Mouse (Mus musculus) neutrophil, adult 5-6 weeks (primary cell): ENCODE results near the gene Zbtb8a. TPM values are rescaled to one million over a fixed set of nuclear protein-coding genes. Genes with fewer than 3 reads are reported as not detected.
A peak's percentile ranks its signal among the peaks of the same experiment; 100 is the strongest.
"Not testable (repeated sequence)": the region's sequence is repeated elsewhere in the genome, so short reads cannot be mapped to it uniquely, and the experiment has no call there.

Experiments used
- ATAC-seq: fragments of 151-379, 151-347 bp; 2 replicates; pipeline ENCODE4 v1.8.0; 2017; ENCODE audit warnings: mild to moderate bottlenecking, moderate TSS enrichment; ENCODE audit not compliant: insufficient number of reproducible peaks, poor library complexity, low FRiP score, severe bottlenecking; ENCODE audit errors: extremely low read depth
- total RNA-seq: library from RNA; stranded (forward); fragments of 200-1000 nt; gene quantifications from 2 replicates; pipeline ENCODE4 v1.2.3, GENCODE M21; 2017

Gene Zbtb8a
- total RNA-seq, 1 experiment from 2014 or later = 2.3 TPM

- no peak for ATAC-seq
Measured at GRCm38 (mm10) chr4:129382029-129382428, 4.1 kb upstream of the Zbtb8a start.

- ATAC-seq = no peak
Measured at GRCm38 (mm10) chr4:129381148-129381547, 3.2 kb upstream of the Zbtb8a start.

GRCm38 (mm10) chr4:129379805-129380204 lies 1.9 kb upstream of the Zbtb8a start:
- no peak for ATAC-seq

- ATAC-seq = peak; percentile 23; the same call in 1 of the 2 replicates
Measured at GRCm38 (mm10) chr4:129376961-129377545, 863 bp downstream of the Zbtb8a start.

DNA sequence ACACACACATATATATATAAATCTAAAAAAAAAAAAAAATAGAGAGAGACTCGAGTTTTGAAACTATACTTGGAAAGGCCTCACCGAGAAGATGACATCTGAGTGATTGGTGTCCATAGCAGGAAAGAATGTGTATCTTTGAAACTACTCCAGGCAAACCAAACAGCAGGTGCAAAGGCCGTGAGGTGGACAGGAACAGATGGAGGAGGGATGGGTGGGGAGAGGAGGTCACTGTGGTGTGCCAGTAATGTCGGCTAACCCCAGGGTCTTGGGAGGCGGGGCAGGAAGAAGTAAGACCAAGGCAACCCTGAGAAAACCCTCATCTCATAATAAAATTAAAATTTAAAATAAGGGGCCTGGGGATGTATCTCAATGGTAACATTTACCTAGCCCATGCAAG lies 2.1 kb downstream of the Zbtb8a start:
- ATAC-seq = no peak

GRCm38 (mm10) chr4:129375000-129375399 lies 2.9 kb downstream of the Zbtb8a start:
- no peak for ATAC-seq

DNA sequence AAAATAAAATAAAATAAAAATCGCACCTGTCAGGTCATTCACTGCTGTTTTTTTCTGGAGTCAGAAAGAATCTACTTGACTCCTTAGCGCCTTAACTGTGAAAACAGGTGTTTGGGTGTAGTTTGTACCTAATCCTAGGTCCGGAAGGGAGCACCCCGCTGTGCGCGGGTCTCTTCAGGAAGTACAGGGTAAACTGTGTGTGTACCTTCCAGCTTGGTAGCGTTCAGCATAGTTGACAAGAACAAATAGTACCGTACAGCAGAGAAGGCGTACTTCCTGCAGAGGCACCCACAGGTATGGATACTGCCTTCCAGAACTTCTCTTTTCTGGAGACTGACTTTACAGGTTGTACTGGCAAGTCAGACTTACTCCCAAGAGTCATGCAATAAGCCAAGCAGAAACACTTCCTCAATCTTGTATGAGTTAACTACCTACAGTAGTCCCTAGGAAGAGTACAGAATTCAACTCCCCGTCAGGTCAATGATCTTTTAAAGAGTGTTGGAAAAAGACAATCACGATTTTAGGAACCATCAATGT lies 3.6 kb downstream of the Zbtb8a start:
- no peak for ATAC-seq

DNA sequence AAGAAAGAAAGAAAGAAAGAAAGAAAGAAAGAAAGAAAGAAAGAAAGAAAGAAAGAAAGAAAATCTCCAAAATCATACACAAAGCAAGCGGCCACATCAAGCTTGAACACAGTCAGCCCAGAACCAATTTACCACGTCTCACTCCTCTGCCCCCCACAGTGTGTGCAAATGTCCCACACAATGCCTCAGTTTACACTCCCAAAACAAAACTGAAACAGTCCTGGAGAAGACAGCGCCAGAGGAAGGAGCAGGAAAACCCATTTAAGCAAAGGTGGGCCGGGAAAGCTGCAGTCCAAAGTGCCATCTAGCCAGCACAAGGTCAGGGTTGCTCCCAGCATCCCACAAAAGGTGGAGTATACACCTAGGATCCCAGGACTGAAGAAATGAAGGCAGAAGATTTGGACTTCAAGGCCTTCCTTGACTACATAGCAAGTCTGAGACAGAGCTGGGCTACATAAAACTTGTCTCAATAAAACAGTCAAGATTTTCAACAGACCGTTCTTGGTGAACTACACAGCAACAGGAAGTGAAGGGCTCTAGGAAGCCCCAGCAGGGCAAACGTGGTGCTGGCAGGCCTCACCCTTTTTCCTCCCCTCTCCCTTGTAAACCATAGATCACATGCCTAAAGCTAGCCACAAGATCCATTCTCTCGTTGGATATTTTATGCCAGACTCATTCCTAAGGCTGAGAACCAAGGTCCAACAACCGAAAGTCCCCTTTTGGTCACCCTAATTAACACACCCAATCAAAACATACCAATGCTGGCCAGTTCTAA lies 4.5 kb downstream of the Zbtb8a start:
- 0 out of 2 replicates have a peak, but pooled peaks have one; percentile 15 for ATAC-seq

GRCm38 (mm10) chr4:129371391-129371790 lies 6.5 kb downstream of the Zbtb8a start:
- no peak for ATAC-seq

DNA sequence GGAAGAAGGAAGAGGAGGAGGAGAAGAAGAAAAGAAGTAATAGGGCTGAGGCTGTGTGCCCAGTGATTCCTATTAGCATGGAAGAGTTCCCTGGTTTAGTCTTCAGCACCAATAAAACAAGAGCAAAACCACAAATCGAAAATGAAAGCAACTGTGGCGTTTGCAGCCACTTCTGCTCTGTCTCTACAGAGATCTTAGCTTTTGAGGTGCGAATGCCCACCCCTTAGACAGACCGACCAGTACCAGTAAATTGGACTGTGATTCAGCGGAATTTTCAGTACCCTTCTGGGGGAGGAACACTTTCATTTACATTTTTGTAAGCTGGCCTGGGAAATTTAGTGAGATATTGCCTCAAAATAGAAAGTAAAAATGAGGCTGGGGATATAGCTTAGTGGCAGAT lies 12.7 kb downstream of the Zbtb8a start:
- ATAC-seq = peak; percentile 67; the same call in 1 of the 2 replicates

DNA sequence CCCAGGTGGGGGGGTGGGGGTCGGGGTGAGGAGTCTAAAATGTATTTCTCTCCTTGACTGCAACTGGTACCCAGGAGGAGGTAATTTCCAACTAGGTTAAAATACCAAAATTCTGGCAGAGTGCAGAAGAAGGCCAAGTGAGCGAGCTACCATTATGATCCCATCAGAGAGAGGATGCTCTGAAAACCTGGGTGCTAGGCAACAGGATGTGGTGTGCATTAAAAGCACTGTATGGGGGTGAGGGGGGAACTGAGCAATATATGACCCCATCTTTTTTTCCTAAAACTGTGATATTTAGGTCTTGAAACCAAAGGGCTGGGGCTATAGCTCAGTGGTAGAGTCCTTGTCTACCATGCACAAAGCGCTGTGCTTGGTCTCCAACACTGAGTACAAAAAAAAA lies 13.5 kb downstream of the Zbtb8a start:
- ATAC-seq = no peak

DNA sequence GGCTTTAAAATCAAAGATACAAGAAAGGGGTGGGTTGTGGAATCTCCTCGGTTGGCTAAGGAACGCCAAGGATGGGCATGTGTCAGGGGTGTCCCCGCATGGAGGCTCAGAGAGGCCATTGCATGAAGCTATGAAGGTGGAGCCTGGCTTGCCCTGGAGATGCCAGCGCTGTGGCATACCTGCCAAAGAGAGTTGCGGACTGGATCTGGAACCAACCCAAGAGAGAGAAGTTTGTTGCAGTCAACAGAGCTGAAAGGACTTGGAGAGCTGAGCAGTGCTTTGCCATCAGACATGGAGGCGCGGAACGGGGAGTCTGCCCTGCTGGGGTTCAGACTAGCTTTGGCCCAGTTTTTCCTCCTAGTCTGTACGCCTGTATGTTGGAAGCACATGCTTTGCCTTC lies 14.5 kb downstream of the Zbtb8a start:
- ATAC-seq = no peak

GRCm38 (mm10) chr4:129362771-129363170 lies 15.1 kb downstream of the Zbtb8a start:
- no peak for ATAC-seq

- ATAC-seq = not testable (repeated sequence)
Measured at GRCm38 (mm10) chr4:129362238-129362637, 15.7 kb downstream of the Zbtb8a start.

GRCm38 (mm10) chr4:129357613-129358163 lies 20.2 kb downstream of the Zbtb8a start:
- no peak for ATAC-seq

GRCm38 (mm10) chr4:129354236-129354635 lies 23.7 kb downstream of the Zbtb8a start:
- ATAC-seq = no peak

DNA sequence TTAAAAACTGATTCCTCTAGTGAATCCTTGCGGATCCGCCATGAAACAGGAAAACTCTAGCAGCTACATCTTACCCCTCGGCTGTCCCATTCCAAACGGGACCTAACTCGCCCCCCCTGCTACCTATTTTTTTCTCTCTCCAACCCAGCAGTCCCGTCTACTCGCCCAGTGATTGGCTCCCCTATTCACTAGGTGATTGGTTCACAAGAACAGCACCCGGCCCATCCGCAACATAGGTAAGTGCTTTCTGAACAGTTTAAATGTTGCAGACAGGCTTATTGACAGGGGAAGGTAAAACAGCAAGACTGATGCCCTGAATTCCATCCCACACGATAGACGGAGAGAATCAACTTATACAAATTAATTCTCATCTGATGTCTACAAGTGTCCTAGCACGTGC lies 24.7 kb downstream of the Zbtb8a start:
- no peak for ATAC-seq

- ATAC-seq = no peak
Measured at GRCm38 (mm10) chr4:129351111-129351510, 26.8 kb downstream of the Zbtb8a start.

DNA sequence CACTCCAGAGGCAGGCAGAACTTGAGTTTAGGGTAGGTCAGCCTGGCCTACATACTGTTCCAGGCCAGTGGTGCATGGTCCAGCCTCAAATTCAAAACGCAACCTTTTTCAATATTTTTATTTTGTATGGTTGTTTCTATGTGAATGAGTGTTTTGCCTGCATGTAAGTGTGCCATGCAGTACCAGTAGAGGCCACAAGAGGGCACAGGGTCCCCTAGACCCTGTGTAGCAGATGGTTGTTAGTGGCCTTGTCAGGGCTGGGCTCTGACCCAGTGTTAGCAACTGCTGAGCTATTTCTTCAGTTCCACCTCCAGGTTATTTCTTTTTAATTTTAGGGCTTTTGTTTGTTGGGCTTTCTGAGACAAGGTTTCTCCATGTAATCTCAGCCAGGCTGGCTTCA lies 27.3 kb downstream of the Zbtb8a start:
- peak; percentile 81 for ATAC-seq
